Mouse (Mus musculus): ENCODE results near the gene Gm13693.
"Not testable (repeated sequence)": the region's sequence is repeated elsewhere in the genome, so short reads cannot be mapped to it uniquely, and the experiment has no call there.

GRCm38 (mm10) chr2:83994526-83994925 lies 33.2 kb downstream of the Gm13693 start:
- not testable (repeated sequence) for TF ChIP-seq POLR2A (IDR thresholded peaks at IDR 0.05; ENCODE audit: low read depth, low read length); CTCF (IDR thresholded peaks at IDR 0.05; ENCODE audit: borderline replicate concordance, insufficient read depth, low read length)
